Mouse (Mus musculus) Muller cell, postnatal 12 days (primary cell): ENCODE measurements around the gene Gm10643.

Experiments used
- DNase-seq: peaks from one replicate; pipeline ENCODE4 v3.0.0-alpha.2; 2015; ENCODE audit errors: inconsistent ontology term

Gene Gm10643

DNA sequence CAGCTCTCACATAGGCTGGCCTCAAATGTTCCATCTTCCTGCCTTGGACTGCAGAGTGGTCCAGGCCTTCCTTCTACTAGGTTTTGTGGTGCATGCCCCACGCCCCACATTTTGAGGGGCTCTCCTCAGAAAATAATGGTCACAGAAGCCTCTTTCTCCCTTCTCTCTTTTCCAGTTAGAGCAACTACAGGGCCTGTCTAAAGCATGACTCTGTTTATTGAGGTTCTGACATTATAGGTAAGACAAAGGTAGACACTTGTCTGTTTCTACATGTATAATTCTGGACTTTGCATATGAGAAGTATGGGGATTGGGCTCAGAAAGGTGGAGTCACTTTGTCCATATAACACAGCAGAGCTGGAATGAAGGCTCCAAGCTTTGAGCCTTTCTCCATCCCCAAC is at the start of gene Gm10643:
Gene Gm10643 (minus strand): TSS at position 101 of the 400 bp plus-strand sequence.
- DNase-seq: no peak

- DNase-seq: no peak
These were observed 41.5 kb upstream of the Gm10643 start for GRCm38 (mm10) chr8:84106216-84107040.

DNA sequence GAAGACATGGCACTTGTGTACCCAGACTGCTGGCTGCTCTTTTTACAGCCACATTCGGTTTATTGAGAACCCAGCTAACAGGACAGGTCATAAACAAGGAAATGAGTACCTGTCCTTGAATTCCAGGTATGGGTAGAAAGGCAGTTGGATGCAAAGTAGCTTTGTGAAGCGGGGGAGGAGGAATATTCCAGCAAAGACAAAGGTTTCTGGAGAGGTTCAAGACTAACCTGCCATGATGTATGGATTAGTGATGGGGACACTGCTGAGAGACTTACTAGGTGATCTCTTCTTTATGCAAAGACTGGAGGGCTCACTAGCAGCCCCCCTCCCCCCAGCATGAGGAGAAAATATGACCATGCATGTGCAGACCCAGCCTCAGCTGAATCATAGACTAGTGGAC is 40.7 kb upstream of the Gm10643 start:
- no peak for DNase-seq

GRCm38 (mm10) chr8:84104697-84105609 is 40.0 kb upstream of the Gm10643 start, which contains the start of gene Dcaf15:
Dcaf15 (minus strand) TSS chr8:84104768.
- peak; percentile 99 for DNase-seq

- DNase-seq: peak; percentile 81
These were observed 39.3 kb upstream of the Gm10643 start for GRCm38 (mm10) chr8:84104221-84104620.

- DNase-seq: peak; percentile 42
These were observed 38.7 kb upstream of the Gm10643 start for GRCm38 (mm10) chr8:84103601-84104000.

DNA sequence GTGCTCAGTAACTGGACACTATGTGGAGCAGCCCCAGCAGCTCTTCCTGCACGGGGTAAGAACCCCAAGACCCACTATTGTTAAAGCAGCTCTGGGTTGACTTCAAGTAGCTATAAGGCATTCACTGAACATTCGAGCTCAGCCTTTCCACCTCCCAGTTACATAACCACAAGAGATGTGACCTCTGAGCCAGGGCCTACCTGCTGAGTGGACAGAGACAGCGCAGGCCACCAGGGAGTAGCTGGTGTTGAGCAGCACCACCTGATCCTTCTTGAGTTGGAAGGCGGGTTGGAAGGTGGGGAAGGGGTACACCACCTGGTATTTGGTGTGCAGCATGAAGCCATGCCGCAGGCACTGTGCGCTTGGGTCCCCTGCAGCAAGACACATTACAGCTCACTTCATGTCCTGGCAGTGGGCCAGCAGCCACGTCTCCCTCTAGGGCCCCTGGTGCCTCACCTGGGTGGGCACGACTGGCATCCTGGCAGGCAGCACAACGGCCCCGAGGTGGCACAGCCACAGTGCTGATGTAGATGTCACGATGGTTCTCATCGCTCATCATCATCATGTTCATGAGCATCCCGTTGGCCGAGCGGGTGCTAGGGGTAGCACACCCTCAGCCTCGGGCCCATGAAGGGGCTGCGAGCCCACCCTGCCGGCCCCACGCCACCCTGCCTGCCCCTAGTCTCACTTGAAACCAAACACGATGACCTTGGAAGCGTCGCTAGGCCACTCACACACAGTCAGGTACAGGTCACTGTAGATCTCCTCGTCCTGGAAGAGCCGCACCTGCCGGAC is 36.7 kb upstream of the Gm10643 start:
- no peak for DNase-seq

DNA sequence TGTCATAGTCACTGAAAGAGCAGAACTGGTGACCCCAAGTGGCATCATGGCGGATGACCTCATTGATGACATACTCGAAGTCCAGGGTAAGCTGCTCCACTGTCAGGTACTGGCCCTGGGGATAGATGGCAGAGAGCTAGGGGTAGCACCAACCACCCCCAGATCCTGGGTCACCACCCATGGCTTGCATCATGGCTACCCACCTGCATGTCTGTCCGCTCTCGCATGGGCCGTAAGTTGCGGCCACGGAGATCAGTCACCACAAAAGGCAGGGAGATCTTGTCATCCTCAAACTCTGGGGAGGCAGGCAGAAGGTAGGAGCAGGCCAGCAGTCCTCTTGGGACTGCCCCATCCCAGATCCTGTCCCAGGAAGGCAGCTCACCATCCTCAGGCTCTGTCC is 33.4 kb upstream of the Gm10643 start:
- DNase-seq: no peak

DNA sequence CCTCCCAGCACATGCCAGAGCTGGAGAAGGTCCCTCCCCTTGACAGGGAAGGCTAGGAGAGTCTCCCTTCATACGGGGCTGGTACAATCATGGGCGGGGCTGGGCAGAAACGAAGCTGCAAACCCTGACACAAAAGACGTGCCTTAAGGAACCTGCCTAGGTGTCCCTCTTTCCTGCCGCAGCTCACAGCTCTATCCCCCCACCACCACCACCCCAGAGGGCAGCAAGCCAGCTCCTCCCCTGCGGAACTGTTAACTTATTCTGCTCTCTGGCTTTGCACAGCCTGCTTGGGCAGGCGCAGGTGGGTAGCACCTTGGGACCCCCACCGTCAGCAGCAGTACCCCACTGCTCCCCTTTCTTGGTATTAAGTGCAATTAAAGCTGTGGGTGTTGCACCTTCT is 31.1 kb upstream of the Gm10643 start:
- DNase-seq: no peak

DNA sequence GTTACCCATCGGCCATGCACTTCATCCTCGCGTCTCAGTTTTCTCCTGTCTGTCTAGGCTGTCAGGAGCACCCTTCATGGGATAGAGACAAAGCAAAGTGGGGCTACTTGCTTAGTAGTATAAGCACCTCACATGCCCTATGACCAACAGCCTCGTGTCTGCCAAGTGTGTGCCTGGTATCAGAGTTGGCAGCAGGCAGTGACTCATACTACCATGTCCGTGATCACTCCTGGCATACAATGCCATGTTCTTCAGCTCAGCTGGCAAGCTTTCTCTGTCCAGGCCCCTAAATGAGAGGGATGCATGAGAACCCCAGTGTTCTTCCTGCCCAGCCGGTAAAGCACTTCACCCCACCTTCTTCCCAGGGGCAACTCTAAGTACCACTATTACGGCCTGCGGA is 25.6 kb upstream of the Gm10643 start:
- peak; percentile 50 for DNase-seq

- no peak for DNase-seq
These were observed 24.3 kb upstream of the Gm10643 start for GRCm38 (mm10) chr8:84089277-84089676.

DNA sequence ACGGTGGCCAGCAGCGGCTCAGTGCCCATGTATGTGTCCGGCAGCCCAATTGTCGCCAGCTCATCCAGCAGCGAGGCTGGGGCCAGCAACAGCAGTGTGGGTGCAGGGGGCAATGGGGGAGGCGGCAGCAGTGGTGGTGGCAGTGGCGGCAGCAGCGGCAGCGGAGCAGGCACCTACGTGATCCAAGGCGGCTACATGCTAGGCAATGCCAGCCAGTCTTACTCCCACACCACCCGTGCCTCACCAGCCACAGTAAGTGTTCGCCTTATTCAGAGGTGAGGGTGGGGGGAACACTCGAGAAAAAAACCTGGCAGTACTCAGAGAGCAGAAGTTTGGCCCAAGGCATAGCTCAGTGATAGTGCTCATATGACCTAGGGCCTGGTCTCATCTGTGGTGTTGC is 22.9 kb upstream of the Gm10643 start:
- no peak for DNase-seq

DNA sequence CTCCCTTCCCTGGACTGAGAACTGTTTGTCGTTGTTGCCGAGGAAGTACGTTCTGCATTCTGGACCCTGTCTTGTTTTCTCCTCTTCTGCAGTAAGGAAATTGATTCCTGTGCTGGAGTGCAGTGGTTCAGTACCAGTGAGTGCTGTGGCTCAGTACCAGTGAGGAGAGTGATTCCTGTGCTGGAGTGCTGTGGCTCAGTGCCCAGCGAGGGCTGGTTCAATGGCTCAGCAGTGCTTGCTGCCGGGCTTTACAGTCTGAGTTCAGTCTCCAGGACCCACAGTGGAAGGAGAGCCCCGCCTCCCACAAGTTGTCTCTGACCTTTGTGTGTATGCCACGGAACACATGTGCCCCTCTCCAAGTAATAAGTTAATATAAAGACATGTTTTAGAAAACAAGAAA is 22.2 kb upstream of the Gm10643 start:
- DNase-seq: no peak

DNA sequence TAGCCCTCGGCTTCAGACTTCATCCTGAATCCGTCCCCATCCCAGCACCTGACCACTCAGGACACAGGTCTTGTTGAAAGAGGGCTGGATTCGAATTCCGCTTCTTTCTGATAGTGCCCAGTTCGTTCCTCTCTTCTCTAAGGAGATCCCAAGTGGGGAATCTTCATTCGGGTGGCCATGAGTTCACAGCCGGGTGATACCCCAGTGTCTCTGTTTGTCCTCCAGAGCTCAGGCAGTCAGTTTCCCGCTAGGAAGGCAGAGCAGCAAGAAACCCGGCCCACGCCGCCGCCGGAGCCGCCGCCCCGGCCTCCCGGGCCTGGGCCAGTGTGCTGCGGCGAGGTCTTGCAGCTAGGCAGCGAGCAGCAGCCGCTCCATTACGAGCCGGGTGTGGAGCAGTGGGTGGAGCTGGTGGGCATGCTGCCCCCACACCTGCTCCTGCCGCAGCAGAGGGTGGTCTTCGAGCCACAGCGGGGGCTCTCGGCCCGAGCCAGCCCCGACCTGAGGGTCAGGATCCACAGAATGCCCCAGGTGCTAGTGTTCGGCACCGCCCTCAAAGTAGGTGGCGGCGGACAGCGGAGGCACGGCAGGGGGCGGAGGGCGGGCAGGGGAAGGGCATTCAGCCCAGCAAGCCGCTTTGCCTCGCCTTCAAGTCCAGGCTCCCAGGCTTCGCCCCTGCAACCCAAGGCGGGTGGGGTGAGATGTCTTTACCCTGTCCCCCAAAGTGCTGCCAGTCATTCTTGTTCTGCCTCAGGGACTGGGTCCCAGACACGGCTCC is 19.6 kb upstream of the Gm10643 start:
- no peak for DNase-seq

GRCm38 (mm10) chr8:84083829-84084241 is 18.9 kb upstream of the Gm10643 start:
- DNase-seq: peak; percentile 41

- no peak for DNase-seq
These were observed 14.3 kb upstream of the Gm10643 start for GRCm38 (mm10) chr8:84079206-84079605.

DNA sequence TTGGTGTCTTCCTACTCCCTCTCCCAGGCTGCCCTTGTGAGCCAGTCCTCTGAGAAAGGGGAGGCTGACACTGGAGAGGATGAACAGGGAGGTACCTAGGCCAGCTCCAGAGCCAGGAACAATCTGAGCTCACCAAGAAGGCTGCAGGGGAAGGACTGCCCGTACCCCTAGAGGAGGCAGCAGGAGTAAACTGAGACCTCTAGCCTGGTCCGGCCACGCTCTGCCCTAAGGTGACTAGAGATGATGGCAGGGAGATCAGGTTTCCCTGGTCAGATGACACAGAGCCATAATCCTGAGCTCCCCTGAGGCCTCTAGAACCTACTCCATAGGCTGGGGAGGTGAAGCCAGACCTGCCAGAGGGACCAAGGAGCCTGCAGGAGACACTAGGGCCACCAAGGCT is 11.9 kb upstream of the Gm10643 start:
- DNase-seq: no peak

GRCm38 (mm10) chr8:84076412-84076811 is 11.5 kb upstream of the Gm10643 start:
- DNase-seq: no peak

- no peak for DNase-seq
These were observed 8.5 kb upstream of the Gm10643 start for GRCm38 (mm10) chr8:84073230-84073976.

GRCm38 (mm10) chr8:84072321-84072720 is 7.4 kb upstream of the Gm10643 start:
- DNase-seq: no peak
